Mouse (Mus musculus) left cerebral cortex, postnatal 25 days (tissue): ENCODE data around the gene Pde10a. TPM values are rescaled to one million over a fixed set of nuclear protein-coding genes. Genes with fewer than 3 reads are reported as not detected.

Experiments
- DNase-seq, 2 experiments: peaks; one replicate each; pipeline ENCODE4 v3.0.0; 2022; ENCODE audit warnings: low spot score in 2 of 2, mixed read lengths in 1 of 2
- intact Hi-C: fragments of 180-260 bp; cut with DNase I; formaldehyde crosslinking; loops from one replicate; pipeline ENCODE4 v1.15.1; 2025
- total RNA-seq, 2 experiments: library from RNA; stranded (reverse); gene quantifications; 2 replicates each; pipeline ENCODE4 v1.2.3; 2021

Pde10a gene
- total RNA-seq, 2 experiments from 2014 or later = 64.8 to 174 TPM

GRCm38 (mm10) chr17:9032362-9033044, 507.3 kb downstream of the Pde10a start:
- peak; percentile 47 to 50 for DNase-seq
- intact Hi-C loops = loop anchor here (1.0 to 10.0 kb wide), 4 partner anchors 135 to 1285 kb away; partner anchors contain the start of gene Qk

GRCm38 (mm10) chr17:9033511-9033910, 508.3 kb downstream of the Pde10a start:
- no peak for DNase-seq
- intact Hi-C loops = loop anchor here (5.0 to 10.0 kb wide), 3 partner anchors 721 to 1284 kb away; partner anchors contain the start of gene Qk

- intact Hi-C loops = loop anchor here (10.0 kb wide), 1 partner anchor 719 kb away; no protein-coding TSS in a partner anchor
- no peak for DNase-seq
Measured at GRCm38 (mm10) chr17:9035561-9036348, 510.6 kb downstream of the Pde10a start.

Other genes starting within 250 kb of the Pde10a start
- 100 to 1,000 TPM; 183 to 190 TPM for gene Mpc1, start 242.5 kb upstream of the Pde10a start, total RNA-seq
- 10 to 100 TPM; 57.1 to 64.1 TPM for gene Sft2d1, start 214.3 kb upstream of the Pde10a start, total RNA-seq
- gene Prr18, start 187.9 kb upstream of the Pde10a start, total RNA-seq = 10 to 100 TPM; 12.2 to 15.7 TPM
- gene T2, start 169.4 kb upstream of the Pde10a start, total RNA-seq = under 1 TPM; 0.41 to 0.55 TPM
- not detected for gene T, start 90.9 kb upstream of the Pde10a start, total RNA-seq
- not detected for gene Gm17087, start 41.6 kb downstream of the Pde10a start, total RNA-seq